16 mouse cellular contexts compared by ENCODE assay signal in genomic region chr9:70391660-70392562, GRCm38 (mm10). TPM values are rescaled to one million over a fixed set of nuclear protein-coding genes. Genes with fewer than 3 reads are reported as not detected.
A peak's percentile ranks its signal among the peaks of the same experiment; 100 is the strongest.
DNase-seq lines count a peak whose midpoint lies in the region; ATAC-seq and TF ChIP-seq lines count a peak whose summit lies in the region.
"Had no signal": no experiment of that assay in that cellular context is flagged by ENCODE, and none has a peak within 500 bp of the region (broad histone marks: within the 10 kb centered on the region; RNA-seq: fewer than 3 reads in every experiment).

No protein-coding gene starts in this region.

- ATAC-seq in forebrain, embryonic 14.5 days, result 0 out of 2 replicates have a peak, but pooled peaks have one; percentile 4
- no peak for ATAC-seq in forebrain, embryonic 12.5 days (ENCODE audit: low FRiP score)
- ATAC-seq in kidney, embryonic 15.5 days (replicated peaks; ENCODE audit: low FRiP score), result no peak
- ATAC-seq: intestine, postnatal 0 days had no signal

- H3K36me3 ChIP-seq in forebrain, embryonic 14.5 days (ENCODE audit: control insufficient read depth, insufficient read depth, low read length), result no peaks in the 10 kb centered on the region
- no peaks in the 10 kb centered on the region for H3K36me3 ChIP-seq in forebrain, embryonic 12.5 days (replicated peaks)
- H3K36me3 ChIP-seq in kidney, embryonic 15.5 days, result peaks cover 29% of the 10 kb centered on the region

- WGBS in forebrain, embryonic 14.5 days, result 77% methylated on average over 12 of the region's 12 CpGs
- 82% methylated on average over 12 of the region's 12 CpGs for WGBS in forebrain, embryonic 12.5 days
- 68% methylated on average over 12 of the region's 12 CpGs for WGBS in kidney, embryonic 15.5 days
- 68% methylated on average over 12 of the region's 12 CpGs for WGBS in lung, adult 2 months

- no peak for DNase-seq in forebrain, embryonic 14.5 days (ENCODE audit: low spot score)
- DNase-seq in kidney, postnatal 10 days, result no peak
- DNase-seq in ES-CJ7 (ENCODE audit: low read depth, low spot score), result peak; percentile 22
- DNase-seq in brain, adult 2 months (ENCODE audit: low read depth, low spot score), result peak; percentile 46
- no peak for DNase-seq in lung, adult 2 months
- DNase-seq in adrenal gland, postnatal 25 days, result no peak

- no peak overlapping the region for H3K4me3 ChIP-seq in forebrain, embryonic 14.5 days (ENCODE audit: low read depth, low read length)
- H3K4me3 ChIP-seq in forebrain, embryonic 12.5 days (replicated peaks), result no peak overlapping the region
- H3K4me3 ChIP-seq in kidney, embryonic 15.5 days (replicated peaks), result no peak overlapping the region
- H3K4me3 ChIP-seq in lung, adult 2 months (replicated peaks; ENCODE audit: extremely low read depth, low read depth, low read length), result no peak overlapping the region
- H3K4me3 ChIP-seq: embryonic facial prominence, embryonic 10.5 days; gastrocnemius, adult 2 months; heart, embryonic 10.5 days; hindbrain, embryonic 12.5 days; left cerebral cortex, adult 2 months; midbrain, embryonic 10.5 days had no signal

- H3K4me2 ChIP-seq in forebrain, embryonic 14.5 days (ENCODE audit: low read length), result no peak overlapping the region
- H3K4me2 ChIP-seq in forebrain, embryonic 12.5 days, result no peak overlapping the region
- 0 out of 2 replicates have a peak overlapping the region, but pooled peaks have one; percentile 19 for H3K4me2 ChIP-seq in kidney, embryonic 15.5 days
- H3K4me2 ChIP-seq: hindbrain, embryonic 12.5 days; liver, embryonic 11.5 days had no signal

- no peaks in the 10 kb centered on the region for H3K4me1 ChIP-seq in forebrain, embryonic 14.5 days (ENCODE audit: control insufficient read depth, insufficient read depth, low read length)
- H3K4me1 ChIP-seq in forebrain, embryonic 12.5 days, result no peaks in the 10 kb centered on the region
- H3K4me1 ChIP-seq in kidney, embryonic 15.5 days, result peaks cover 7% of the 10 kb centered on the region; the same call in 1 of the 2 replicates
- H3K4me1 ChIP-seq in lung, adult 2 months (ENCODE audit: control insufficient read depth, insufficient read depth, low read length), result no peaks in the 10 kb centered on the region
- H3K4me1 ChIP-seq: heart, embryonic 10.5 days; midbrain, embryonic 10.5 days had no signal

- H3K9me3 ChIP-seq in forebrain, embryonic 14.5 days (replicated peaks; ENCODE audit: control insufficient read depth, low read length), result no peaks in the 10 kb centered on the region
- H3K9me3 ChIP-seq in forebrain, embryonic 12.5 days, result no peaks in the 10 kb centered on the region
- H3K9me3 ChIP-seq in kidney, embryonic 15.5 days (replicated peaks), result no peaks in the 10 kb centered on the region
- H3K9me3 ChIP-seq: embryonic facial prominence, embryonic 10.5 days; heart, embryonic 10.5 days; hindbrain, embryonic 12.5 days; midbrain, embryonic 10.5 days had no signal

- TF ChIP-seq CTCF in lung, adult 2 months (IDR thresholded peaks at IDR 0.05; ENCODE audit: insufficient read depth, low read length), result no peak

- H3K9ac ChIP-seq in forebrain, embryonic 14.5 days (ENCODE audit: low read length), result no peak overlapping the region
- no peak overlapping the region for H3K9ac ChIP-seq in forebrain, embryonic 12.5 days
- no peak overlapping the region for H3K9ac ChIP-seq in kidney, embryonic 15.5 days
- H3K9ac ChIP-seq: hindbrain, embryonic 12.5 days had no signal

- TF ChIP-seq POLR2A in lung, adult 2 months (IDR thresholded peaks at IDR 0.05; ENCODE audit: borderline replicate concordance, extremely low read depth, low read depth, low read length), result no peak

- no peak overlapping the region for H3K27ac ChIP-seq in forebrain, embryonic 14.5 days (ENCODE audit: low read depth, low read length)
- no peak overlapping the region for H3K27ac ChIP-seq in forebrain, embryonic 12.5 days
- no peak overlapping the region for H3K27ac ChIP-seq in kidney, embryonic 15.5 days
- H3K27ac ChIP-seq: embryonic facial prominence, embryonic 10.5 days; gastrocnemius, adult 2 months; heart, embryonic 10.5 days; hindbrain, embryonic 12.5 days; left cerebral cortex, adult 2 months; midbrain, embryonic 10.5 days had no signal

- no peaks in the 10 kb centered on the region for H3K27me3 ChIP-seq in forebrain, embryonic 14.5 days (replicated peaks; ENCODE audit: control insufficient read depth, insufficient read depth, low read length)
- H3K27me3 ChIP-seq in forebrain, embryonic 12.5 days, result no peaks in the 10 kb centered on the region
- no peaks in the 10 kb centered on the region for H3K27me3 ChIP-seq in kidney, embryonic 15.5 days
- H3K27me3 ChIP-seq: hindbrain, embryonic 12.5 days had no signal

RNA-seq across cellular contexts. Expression of gene Ccnb2, which starts 29.4 kb away (rescaled TPM):
- polyA plus RNA-seq in forebrain, embryonic 14.5 days (2014; fragmentation: Nextera tagmentation; extraction: Ambion mirVana), result 77.7 and 101 TPM in 2 replicates
- polyA plus RNA-seq in forebrain, embryonic 12.5 days (2016; fragmentation: Nextera tagmentation; extraction: Ambion mirVana), result 174 and 176 TPM in 2 replicates
- 212 and 219 TPM in 2 replicates for polyA plus RNA-seq in kidney, embryonic 15.5 days (2015; fragmentation: Nextera tagmentation; extraction: Ambion mirVana)
- polyA plus RNA-seq in lung, adult 2 months (2012; rRNA removed), result 1.1 and 2.1 TPM in 2 replicates
- total RNA-seq in adrenal gland, postnatal 25 days (2021), result 9.0 and 10.9 TPM in 2 replicates

Comparison
In these comparisons a context has a peak if more than half of its experiments do, and no peak if none do; other contexts are left out.
1. DNase-seq: peak in ES-CJ7 (single experiment) and brain, adult 2 months (single experiment); none in forebrain, embryonic 14.5 days (single experiment), kidney, postnatal 10 days (single experiment), lung, adult 2 months (single experiment) and adrenal gland, postnatal 25 days (single experiment).
2. RNA of gene Ccnb2, which starts 29.4 kb away (polyA plus RNA-seq): 212 to 219 TPM in kidney, embryonic 15.5 days, 174 to 176 TPM in forebrain, embryonic 12.5 days and 77.7 to 101 TPM in forebrain, embryonic 14.5 days; 1.1 to 2.1 TPM in lung, adult 2 months; every median in the first group is over 10 times any median in the second.